Mouse (Mus musculus): ENCODE measurements around the gene Ndufaf4. TPM values are rescaled to one million over a fixed set of nuclear protein-coding genes. Genes with fewer than 3 reads are reported as not detected.
"Not testable (repeated sequence)": the region's sequence is repeated elsewhere in the genome, so short reads cannot be mapped to it uniquely, and the experiment has no call there.

Ndufaf4 gene
- 10 to 100 TPM; 25.6 to 26.6 TPM for total RNA-seq (2021)
- long read RNA-seq, experiment 1, transcript Ndufaf4-201 (3 exons, 3,632 nt) = major isoform, 15 of 24 reads
- long read RNA-seq, experiment 1, partial matches to known transcripts = 0 of 24 reads
- long read RNA-seq, experiment 1, other reads (novel, unspliced or antisense) = 5 of 24 reads
- long read RNA-seq, experiment 2, transcript Ndufaf4-202 (2 exons, 2,358 nt) = minor isoform, 5 of 37 reads
- long read RNA-seq, experiment 2, transcript Ndufaf4-201 (3 exons, 3,632 nt) = major isoform, 27 of 37 reads
- long read RNA-seq, experiment 2, partial matches to known transcripts = 0 of 37 reads
- long read RNA-seq, experiment 2, other reads (novel, unspliced or antisense) = 5 of 37 reads

- peak; percentile 99 for DNase-seq (ENCODE audit: low spot score in 2 of 2)
Measured at GRCm38 (mm10) chr4:24897851-24898515, at the start of gene Ndufaf4. Gene Ndufaf4 (plus strand): TSS chr4:24898083.

GRCm38 (mm10) chr4:24850401-24851325 lies 47.2 kb upstream of the Ndufaf4 start, which contains the start of gene Klhl32:
Gene Klhl32 (minus strand): TSS chr4:24851124.
- DNase-seq (ENCODE audit: low spot score in 2 of 2) = peak; percentile 53 to 64

- no peak for DNase-seq (ENCODE audit: low spot score in 2 of 2)
Measured at GRCm38 (mm10) chr4:24865691-24866090, 32.2 kb upstream of the Ndufaf4 start.

GRCm38 (mm10) chr4:24869230-24869629 lies 28.7 kb upstream of the Ndufaf4 start:
- no peak for DNase-seq (ENCODE audit: low spot score in 2 of 2)

- DNase-seq (ENCODE audit: low spot score in 2 of 2) = not testable (repeated sequence)
Measured at GRCm38 (mm10) chr4:24889386-24889785, 8.5 kb upstream of the Ndufaf4 start.

GRCm38 (mm10) chr4:24892293-24892692 lies 5.6 kb upstream of the Ndufaf4 start:
- DNase-seq (ENCODE audit: low spot score in 2 of 2) = not testable (repeated sequence)

- DNase-seq (ENCODE audit: low spot score in 2 of 2) = no peak
Measured at GRCm38 (mm10) chr4:24894625-24895024, 3.3 kb upstream of the Ndufaf4 start.

GRCm38 (mm10) chr4:24896829-24897228 lies 1.1 kb upstream of the Ndufaf4 start:
- no peak for DNase-seq (ENCODE audit: low spot score in 2 of 2)

GRCm38 (mm10) chr4:24897351-24897750 lies 532 bp upstream of the Ndufaf4 start:
- no peak for DNase-seq (ENCODE audit: low spot score in 2 of 2)

- no peak for DNase-seq (ENCODE audit: low spot score in 2 of 2)
Measured at GRCm38 (mm10) chr4:24898636-24899035, 753 bp downstream of the Ndufaf4 start.

- DNase-seq (ENCODE audit: low spot score in 2 of 2) = no peak
Measured at GRCm38 (mm10) chr4:24899146-24899545, 1.3 kb downstream of the Ndufaf4 start.

- no peak for DNase-seq (ENCODE audit: low spot score in 2 of 2)
Measured at GRCm38 (mm10) chr4:24907745-24908144, 9.9 kb downstream of the Ndufaf4 start.

- DNase-seq (ENCODE audit: low spot score in 2 of 2) = no peak
Measured at GRCm38 (mm10) chr4:24915631-24916030, 17.7 kb downstream of the Ndufaf4 start.

- no peak for DNase-seq (ENCODE audit: low spot score in 2 of 2)
Measured at GRCm38 (mm10) chr4:24920006-24920577, 22.2 kb downstream of the Ndufaf4 start.

GRCm38 (mm10) chr4:24924726-24925125 lies 26.8 kb downstream of the Ndufaf4 start:
- DNase-seq (ENCODE audit: low spot score in 2 of 2) = no peak

GRCm38 (mm10) chr4:24928260-24928780 lies 30.4 kb downstream of the Ndufaf4 start:
- no peak for DNase-seq (ENCODE audit: low spot score in 2 of 2)

GRCm38 (mm10) chr4:24928926-24929325 lies 31.0 kb downstream of the Ndufaf4 start:
- DNase-seq (ENCODE audit: low spot score in 2 of 2) = no peak

GRCm38 (mm10) chr4:24942728-24943424 lies 45.0 kb downstream of the Ndufaf4 start:
- no peak for DNase-seq (ENCODE audit: low spot score in 2 of 2)

All from adrenal gland, postnatal 4 days (tissue).